Mouse (Mus musculus) layer of hippocampus, postnatal 10 days (tissue): ENCODE measurements at regions not wholly inside any gene's neighbourhood (a gene's known extent, or its start where the extent isn't known, plus 50 kb on each side); places are given as distances from the start of the nearest gene placed in this dataset.

Experiments
- DNase-seq, 2 experiments: peaks; one replicate each; pipeline ENCODE4 v3.0.0; 2021; ENCODE audit warnings: low spot score in 2 of 2

GRCm38 (mm10) chr5:132675261-132675660 lies 132.1 kb upstream of the Auts2 start:
- no peak for DNase-seq

GRCm38 (mm10) chr5:132673599-132674305 lies 130.6 kb upstream of the Auts2 start:
- peak; percentile 33 to 45 for DNase-seq

GRCm38 (mm10) chr5:132671496-132671895 lies 128.4 kb upstream of the Auts2 start:
- no peak for DNase-seq

GRCm38 (mm10) chr5:132667316-132667715 lies 124.2 kb upstream of the Auts2 start:
- DNase-seq, result no peak

GRCm38 (mm10) chr5:132661266-132661665 lies 118.1 kb upstream of the Auts2 start:
- no peak for DNase-seq

- no peak for DNase-seq
Observed at GRCm38 (mm10) chr5:132660036-132660435, 116.9 kb upstream of the Auts2 start.

GRCm38 (mm10) chr5:132654382-132654781 lies 111.2 kb upstream of the Auts2 start:
- no peak for DNase-seq

GRCm38 (mm10) chr5:132653694-132654300 lies 110.7 kb upstream of the Auts2 start:
- no peak for DNase-seq

- DNase-seq, result no peak
Observed at GRCm38 (mm10) chr5:132652201-132652600, 109.1 kb upstream of the Auts2 start.

- no peak for DNase-seq
Observed at GRCm38 (mm10) chr5:132649771-132650170, 106.6 kb upstream of the Auts2 start.

- no peak for DNase-seq
Observed at GRCm38 (mm10) chr5:132648751-132649150, 105.6 kb upstream of the Auts2 start.

GRCm38 (mm10) chr5:132644646-132645172 lies 101.6 kb upstream of the Auts2 start:
- no peak for DNase-seq

GRCm38 (mm10) chr5:132643270-132643669 lies 100.1 kb upstream of the Auts2 start:
- DNase-seq, result no peak

- DNase-seq, result peak; percentile 17 to 30
Observed at GRCm38 (mm10) chr5:132633198-132633884, 90.2 kb upstream of the Auts2 start.

- no peak for DNase-seq
Observed at GRCm38 (mm10) chr5:132621751-132622150, 78.6 kb upstream of the Auts2 start.

- DNase-seq, result no peak
Observed at GRCm38 (mm10) chr5:132617241-132617640, 74.1 kb upstream of the Auts2 start.

- DNase-seq, result peak in 1 of 2 experiments; percentile 4
Observed at GRCm38 (mm10) chr5:132609251-132609650, 66.1 kb upstream of the Auts2 start.

GRCm38 (mm10) chr5:132606216-132606615 lies 63.1 kb upstream of the Auts2 start:
- no peak for DNase-seq

GRCm38 (mm10) chr5:132594796-132595195 lies 51.7 kb upstream of the Auts2 start:
- no peak for DNase-seq
